Mouse (Mus musculus) kidney, embryonic 14.5 days (tissue): ENCODE data around the gene Cdc37l1. TPM values are rescaled to one million over a fixed set of nuclear protein-coding genes. Genes with fewer than 3 reads are reported as not detected.

Experiments
- polyA plus RNA-seq: library from polyadenylated mRNA; unstranded; fragments of >200 nt; fragmentation: Nextera tagmentation; extraction: Ambion mirVana; gene quantifications from 2 replicates; pipeline ENCODE4 v1.2.1, GENCODE M21; 2014

The Cdc37l1 gene
- polyA plus RNA-seq, 1 experiment from 2014 or later, result 47.2 TPM

Other genes with a start within 250 kb of the Cdc37l1 start
- 1.2 and 1.3 TPM in 2 replicates for gene Slc1a1, start 155.3 kb upstream of the Cdc37l1 start, polyA plus RNA-seq
- 6.5 and 12.5 TPM in 2 replicates for gene Plpp6, start 26.4 kb upstream of the Cdc37l1 start, polyA plus RNA-seq
- 2.8 and 3.0 TPM in 2 replicates for gene 4430402I18Rik, start 22.6 kb upstream of the Cdc37l1 start, polyA plus RNA-seq
- gene Ak3, start 57.6 kb downstream of the Cdc37l1 start, polyA plus RNA-seq, result 51.1 and 97.7 TPM in 2 replicates
- 52.3 and 66.0 TPM in 2 replicates for gene Rcl1, start 111.0 kb downstream of the Cdc37l1 start, polyA plus RNA-seq